Mouse (Mus musculus) neural tube, embryonic 14.5 days (tissue): ENCODE data around the gene Plekha6. TPM values are rescaled to one million over a fixed set of nuclear protein-coding genes. Genes with fewer than 3 reads are reported as not detected.

Source experiments
- ATAC-seq: fragments of 200-750 bp; cut with Nextera tagmentation; 2 replicates; pipeline ENCODE4 v1.8.0; 2017; ENCODE audit warnings: low read depth, mild to moderate bottlenecking, moderate TSS enrichment, moderate library complexity
- H3K27ac ChIP-seq: fragments of 300-500 bp; sonication (generic); 2 replicates; pipeline ENCODE4 v1.5.1; 2014; ENCODE audit warnings: low read depth, mild to moderate bottlenecking, control low read depth, low read length, moderate library complexity, mixed read lengths
- H3K27me3 ChIP-seq: fragments of 300-500 bp; sonication (generic); 2 replicates; pipeline ENCODE4 v1.6.1; 2014; ENCODE audit warnings: low read length; ENCODE audit not compliant: control insufficient read depth, insufficient read depth
- H3K36me3 ChIP-seq: fragments of 300-500 bp; sonication (generic); 2 replicates; pipeline ENCODE4 v1.6.1; 2014; ENCODE audit warnings: low read length, mixed read lengths; ENCODE audit not compliant: control insufficient read depth, insufficient read depth
- H3K4me1 ChIP-seq: fragments of 300-500 bp; sonication (generic); 2 replicates; pipeline ENCODE4 v1.6.1; 2014; ENCODE audit warnings: low read length; ENCODE audit not compliant: control insufficient read depth, insufficient read depth
- H3K4me2 ChIP-seq: fragments of 300-500 bp; sonication (generic); 2 replicates; pipeline ENCODE4 v1.6.1; 2014; ENCODE audit warnings: mild to moderate bottlenecking, low read depth, low read length, control low read depth
- H3K4me3 ChIP-seq: fragments of 300-500 bp; sonication (generic); 2 replicates; pipeline ENCODE4 v1.5.1; 2014; ENCODE audit warnings: low read depth, low read length, control low read depth, mixed read lengths
- H3K9ac ChIP-seq: fragments of 300-500 bp; sonication (generic); replicated peaks from 2 replicates; pipeline ENCODE4 v1.6.1; 2014; ENCODE audit warnings: low read depth, mild to moderate bottlenecking, control low read depth, low read length, mixed read lengths
- H3K9me3 ChIP-seq: fragments of 300-500 bp; sonication (generic); 2 replicates; pipeline ENCODE4 v1.6.1; 2016; ENCODE audit warnings: low read length; ENCODE audit not compliant: control insufficient read depth
- WGBS: fragments of 180-500 bp; shearing (Covaris S2); extraction: QIAGEN DNeasy Blood & Tissue Kit; methylation state at CpG from one replicate; pipeline ENCODE4 v1.1.7; 2014; 5-methylcytosine and 5-hydroxymethylcytosine counted together
- polyA plus RNA-seq: library from polyadenylated mRNA; unstranded; fragments of >200 nt; fragmentation: Nextera tagmentation; extraction: Ambion mirVana; gene quantifications from 2 replicates; pipeline ENCODE4 v1.2.1, GENCODE M21; 2014

The Plekha6 gene
- polyA plus RNA-seq, 1 experiment from 2014 or later = 27.9 TPM

- Histone ChIP-seq H3K9ac (no peak overlapping the region), H3K9me3 (no peaks in the 10 kb centered on the region), H3K4me2 (no peak overlapping the region), H3K36me3 (peaks cover 17% of the 10 kb centered on the region), H3K4me1 (peaks cover 10% of the 10 kb centered on the region), H3K27me3 (no peaks in the 10 kb centered on the region), H3K27ac (no peak overlapping the region), H3K4me3 (no peak overlapping the region)
- 69% methylated on average over 6 of the region's 6 CpGs for WGBS
- ATAC-seq = no peak
Observed at GRCm38 (mm10) chr1:133270336-133270735, 106.3 kb downstream of the Plekha6 start.

- Histone ChIP-seq H3K9me3 (no peaks in the 10 kb centered on the region), H3K4me3 (no peak overlapping the region), H3K27ac (no peak overlapping the region), H3K9ac (no peak overlapping the region), H3K36me3 (peaks cover 17% of the 10 kb centered on the region), H3K27me3 (no peaks in the 10 kb centered on the region), H3K4me1 (peaks cover 5% of the 10 kb centered on the region; the same call in 1 of the 2 replicates), H3K4me2 (no peak overlapping the region)
- ATAC-seq = no peak
- 89% methylated on average over 19 of the region's 19 CpGs for WGBS
Observed at GRCm38 (mm10) chr1:133274163-133274562, 110.2 kb downstream of the Plekha6 start.

GRCm38 (mm10) chr1:133276983-133277382 is 113.0 kb downstream of the Plekha6 start:
- WGBS = 77% methylated on average over 5 of the region's 5 CpGs
- H3K27ac ChIP-seq = no peak overlapping the region
- H3K4me3 ChIP-seq = no peak overlapping the region
- no peaks in the 10 kb centered on the region for H3K9me3 ChIP-seq
- ATAC-seq = no peak
- no peak overlapping the region for H3K4me2 ChIP-seq
- H3K27me3 ChIP-seq = no peaks in the 10 kb centered on the region
- no peak overlapping the region for H3K9ac ChIP-seq
- peaks cover 27% of the 10 kb centered on the region for H3K36me3 ChIP-seq
- peaks cover 5% of the 10 kb centered on the region; the same call in 1 of the 2 replicates for H3K4me1 ChIP-seq

GRCm38 (mm10) chr1:133278539-133278938 is 114.5 kb downstream of the Plekha6 start:
- H3K9ac ChIP-seq = no peak overlapping the region
- ATAC-seq = no peak
- peaks cover 27% of the 10 kb centered on the region for H3K36me3 ChIP-seq

GRCm38 (mm10) chr1:133278946-133279631 is 115.1 kb downstream of the Plekha6 start:
- Histone ChIP-seq H3K9ac (no peak overlapping the region), H3K27me3 (no peaks in the 10 kb centered on the region), H3K36me3 (peaks cover 22% of the 10 kb centered on the region), H3K4me1 (peaks cover 5% of the 10 kb centered on the region; the same call in 1 of the 2 replicates), H3K4me3 (no peak overlapping the region), H3K4me2 (no peak overlapping the region), H3K9me3 (no peaks in the 10 kb centered on the region), H3K27ac (no peak overlapping the region)
- WGBS = 60% methylated on average over 15 of the region's 15 CpGs
- ATAC-seq = no peak

More at GRCm38 (mm10) chr1:133278539-133278938, 114.5 kb downstream of the Plekha6 start:
- H3K4me3 ChIP-seq = no peak overlapping the region
- H3K27ac ChIP-seq = no peak overlapping the region
- no peaks in the 10 kb centered on the region for H3K9me3 ChIP-seq
- H3K4me1 ChIP-seq = peaks cover 5% of the 10 kb centered on the region; the same call in 1 of the 2 replicates
- H3K4me2 ChIP-seq = no peak overlapping the region
- 58% methylated on average over 6 of the region's 6 CpGs for WGBS
- no peaks in the 10 kb centered on the region for H3K27me3 ChIP-seq

GRCm38 (mm10) chr1:133279632-133280093 is 115.7 kb downstream of the Plekha6 start:
- WGBS = 83% methylated on average over 11 of the region's 11 CpGs
- no peak for ATAC-seq
- Histone ChIP-seq H3K27ac (no peak overlapping the region), H3K27me3 (no peaks in the 10 kb centered on the region), H3K9ac (no peak overlapping the region), H3K9me3 (no peaks in the 10 kb centered on the region), H3K4me1 (peaks cover 5% of the 10 kb centered on the region; the same call in 1 of the 2 replicates), H3K36me3 (peaks cover 17% of the 10 kb centered on the region), H3K4me2 (no peak overlapping the region), H3K4me3 (no peak overlapping the region)

- Histone ChIP-seq H3K27me3 (no peaks in the 10 kb centered on the region), H3K9ac (no peak overlapping the region), H3K4me2 (no peak overlapping the region), H3K9me3 (no peaks in the 10 kb centered on the region), H3K4me3 (no peak overlapping the region), H3K4me1 (peaks cover 5% of the 10 kb centered on the region; the same call in 1 of the 2 replicates), H3K27ac (no peak overlapping the region), H3K36me3 (peaks cover 17% of the 10 kb centered on the region)
- no peak for ATAC-seq
- 93% methylated on average over 2 of the region's 2 CpGs for WGBS
Observed at GRCm38 (mm10) chr1:133280537-133280936, 116.5 kb downstream of the Plekha6 start.

GRCm38 (mm10) chr1:133285907-133286306 is 121.9 kb downstream of the Plekha6 start:
- H3K4me1 ChIP-seq = no peaks in the 10 kb centered on the region
- no peak overlapping the region for H3K9ac ChIP-seq
- H3K27me3 ChIP-seq = no peaks in the 10 kb centered on the region
- WGBS = 92% methylated on average over 7 of the region's 7 CpGs
- H3K9me3 ChIP-seq = no peaks in the 10 kb centered on the region
- peaks cover 37% of the 10 kb centered on the region for H3K36me3 ChIP-seq
- H3K4me2 ChIP-seq = no peak overlapping the region
- no peak for ATAC-seq
- no peak overlapping the region for H3K27ac ChIP-seq
- H3K4me3 ChIP-seq = no peak overlapping the region

GRCm38 (mm10) chr1:133287051-133287450 is 123.0 kb downstream of the Plekha6 start:
- Histone ChIP-seq H3K9ac (no peak overlapping the region), H3K4me1 (no peaks in the 10 kb centered on the region), H3K27ac (no peak overlapping the region), H3K4me3 (no peak overlapping the region), H3K27me3 (no peaks in the 10 kb centered on the region), H3K4me2 (no peak overlapping the region), H3K9me3 (no peaks in the 10 kb centered on the region), H3K36me3 (peaks cover 32% of the 10 kb centered on the region)
- no peak for ATAC-seq
- WGBS = 92% methylated on average over 4 of the region's 4 CpGs
